Mouse (Mus musculus) testis, adult 2 months (tissue): Measurements from ENCODE around the gene Ugt2b37.
"Not testable (repeated sequence)": the region's sequence is repeated elsewhere in the genome, so short reads cannot be mapped to it uniquely, and the experiment has no call there.

ENCODE experiments used
- CTCF ChIP-seq: fragments of 200-500 bp; IDR thresholded peaks from 2 replicates; pipeline ENCODE4 v1.5.1; 2012; ENCODE audit warnings: low read depth, mild to moderate bottlenecking, inconsistent platforms, low read length, moderate library complexity; ENCODE audit not compliant: control insufficient read depth, insufficient read depth, insufficient replicate concordance
- POLR2A ChIP-seq: fragments of 200-500 bp; IDR thresholded peaks from 2 replicates; pipeline ENCODE4 v1.6.1; 2012; ENCODE audit warnings: low read depth, mild to moderate bottlenecking, inconsistent platforms, low read length, moderate library complexity; ENCODE audit not compliant: control insufficient read depth

DNA sequence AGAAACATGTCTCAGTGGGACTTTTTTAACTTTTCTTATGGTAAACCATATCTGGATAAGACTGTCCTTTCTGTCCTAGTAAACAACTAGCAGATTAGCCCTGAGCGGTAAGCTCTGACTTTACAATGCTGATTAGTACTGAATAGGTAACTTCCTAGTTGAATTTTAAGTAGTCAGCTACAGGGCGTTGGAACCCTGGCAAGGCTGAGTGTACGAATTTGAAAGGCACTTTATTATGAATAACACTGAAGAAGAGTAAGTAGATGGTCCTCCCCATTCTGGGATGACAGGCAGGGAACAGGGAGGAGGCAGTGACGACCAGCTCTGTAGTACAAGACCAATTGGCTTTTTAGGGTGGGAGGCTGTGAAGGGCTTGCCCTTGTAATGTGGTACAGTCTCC lies 21.4 kb upstream of the Ugt2b37 start:
- TF ChIP-seq CTCF, POLR2A: not testable (repeated sequence)
